Mouse (Mus musculus): ENCODE data around the gene Nadsyn1. TPM values are rescaled to one million over a fixed set of nuclear protein-coding genes. Genes with fewer than 3 reads are reported as not detected.

Nadsyn1 gene
- total and polyA plus RNA-seq, 2 experiments from 2014 or later = 7.8 to 8.4 TPM

DNA sequence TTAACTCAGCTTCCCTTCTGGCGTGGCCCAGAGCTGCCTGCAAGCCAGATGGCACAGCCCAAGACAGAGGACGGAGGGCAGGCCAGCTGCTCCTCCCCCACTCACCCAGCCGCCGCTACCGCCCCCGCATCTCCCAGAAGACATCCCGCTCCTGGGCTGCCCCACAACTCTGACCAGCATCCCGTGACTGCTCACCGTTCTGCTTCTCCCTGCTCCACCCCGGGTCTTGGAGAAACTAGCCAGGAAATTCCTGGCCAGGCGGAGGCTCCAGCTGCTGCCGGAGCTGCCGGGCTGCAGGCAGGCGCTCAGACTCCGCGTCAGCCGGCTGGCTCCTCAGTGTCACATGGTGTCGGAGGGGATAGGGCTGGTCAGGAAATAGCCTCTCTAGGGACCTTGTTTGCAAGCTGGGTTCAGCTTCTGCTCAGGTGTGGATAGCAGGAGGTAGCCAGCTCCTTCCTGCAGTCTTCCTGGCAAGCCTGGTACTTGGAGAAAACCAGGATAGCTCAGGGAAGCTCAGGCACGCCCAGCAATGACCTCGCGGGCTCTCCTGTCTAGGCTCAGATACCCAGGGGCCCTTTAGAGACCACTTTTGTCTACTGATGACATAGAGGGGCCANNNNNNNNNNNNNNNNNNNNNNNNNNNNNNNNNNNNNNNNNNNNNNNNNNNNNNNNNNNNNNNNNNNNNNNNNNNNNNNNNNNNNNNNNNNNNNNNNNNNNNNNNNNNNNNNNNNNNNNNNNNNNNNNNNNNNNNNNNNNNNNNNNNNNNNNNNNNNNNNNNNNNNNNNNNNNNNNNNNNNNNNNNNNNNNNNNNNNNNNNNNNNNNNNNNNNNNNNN, 38.4 kb downstream of the Nadsyn1 start, which contains the start of gene Mrgpre:
Mrgpre (minus strand) TSS at position 505 of the 834 bp plus-strand sequence.
- Histone ChIP-seq H3K4me1 (ENCODE audit: control insufficient read depth, insufficient read depth) (peaks cover 23% of the 10 kb centered on the region), H3K27me3 (ENCODE audit: control insufficient read depth, insufficient read depth, low read length) (no peaks in the 10 kb centered on the region), H3K27ac (ENCODE audit: low read depth) (peak within 1 kb of the TSS; percentile 64), H3K36me3 (replicated peaks; ENCODE audit: control insufficient read depth, insufficient read depth, low read length) (no peaks in the 10 kb centered on the region), H3K4me2 (ENCODE audit: low read depth, low read length) (peak within 1 kb of the TSS; percentile 57), H3K9ac (replicated peaks; ENCODE audit: low read depth, low read length) (peak within 1 kb of the TSS; percentile 0; the same call in 1 of the 2 replicates), H3K4me3 (ENCODE audit: low read depth, low read length) (peak within 1 kb of the TSS; percentile 32), H3K9me3 (replicated peaks; ENCODE audit: control insufficient read depth, low read length) (no peaks in the 10 kb centered on the region)
- peak; percentile 90 for DNase-seq (ENCODE audit: low spot score)
- ATAC-seq (ENCODE audit: insufficient read depth, low read depth) = peak; percentile 88
- TF ChIP-seq EP300 (IDR thresholded peaks at IDR 0.05; ENCODE audit: low read depth) (peak; percentile 86), CTCF (IDR thresholded peaks at IDR 0.05; ENCODE audit: low read depth) (no peak)
- 2% methylated on average over 21 of the region's 21 CpGs for WGBS

DNA sequence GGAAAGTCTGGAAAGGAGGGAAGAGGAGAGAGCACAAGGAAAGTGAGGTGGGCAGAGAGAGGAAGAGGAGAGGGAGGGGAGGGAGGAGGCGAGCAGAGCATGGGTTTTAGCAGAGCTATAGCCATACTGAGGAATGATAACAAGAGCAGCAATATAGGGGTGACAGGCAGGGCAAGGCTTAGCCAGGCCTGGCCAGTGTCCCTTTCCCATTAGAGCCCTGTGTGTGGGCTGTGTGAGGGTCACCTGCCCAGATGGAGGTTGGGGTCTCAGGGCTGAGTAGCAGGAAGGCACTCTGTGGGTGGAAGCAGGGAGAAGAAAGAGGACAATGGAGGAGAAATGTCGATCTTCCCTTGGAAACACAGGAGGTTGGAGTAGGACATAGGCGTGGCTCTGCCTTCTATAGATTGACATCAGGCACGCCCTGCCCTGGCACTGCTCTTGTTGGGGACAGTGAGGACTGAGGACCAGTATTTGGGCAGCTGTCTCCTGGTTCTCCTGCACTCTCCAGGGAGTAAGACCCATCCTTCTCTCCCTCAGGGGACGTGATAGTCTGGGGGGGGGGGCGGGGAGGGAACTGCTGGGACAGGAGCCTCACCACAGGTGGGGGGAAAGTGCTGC, 39.2 kb downstream of the Nadsyn1 start:
- TF ChIP-seq CTCF (IDR thresholded peaks at IDR 0.05; ENCODE audit: low read depth) (no peak), EP300 (IDR thresholded peaks at IDR 0.05; ENCODE audit: low read depth) (no peak)
- Histone ChIP-seq H3K4me3 (ENCODE audit: low read depth, low read length) (peak overlapping the region; percentile 32), H3K4me2 (ENCODE audit: low read depth, low read length) (peak overlapping the region; percentile 57), H3K9ac (replicated peaks; ENCODE audit: low read depth, low read length) (peak overlapping the region; percentile 0; the same call in 1 of the 2 replicates), H3K27ac (ENCODE audit: low read depth) (peak overlapping the region; percentile 64), H3K36me3 (replicated peaks; ENCODE audit: control insufficient read depth, insufficient read depth, low read length) (no peaks in the 10 kb centered on the region), H3K27me3 (ENCODE audit: control insufficient read depth, insufficient read depth, low read length) (no peaks in the 10 kb centered on the region), H3K4me1 (ENCODE audit: control insufficient read depth, insufficient read depth) (peaks cover 23% of the 10 kb centered on the region), H3K9me3 (replicated peaks; ENCODE audit: control insufficient read depth, low read length) (no peaks in the 10 kb centered on the region)
- DNase-seq (ENCODE audit: low spot score) (no peak), ATAC-seq (ENCODE audit: insufficient read depth, low read depth) (peak; percentile 17)
- 19% methylated on average over 6 of the region's 6 CpGs for WGBS

DNA sequence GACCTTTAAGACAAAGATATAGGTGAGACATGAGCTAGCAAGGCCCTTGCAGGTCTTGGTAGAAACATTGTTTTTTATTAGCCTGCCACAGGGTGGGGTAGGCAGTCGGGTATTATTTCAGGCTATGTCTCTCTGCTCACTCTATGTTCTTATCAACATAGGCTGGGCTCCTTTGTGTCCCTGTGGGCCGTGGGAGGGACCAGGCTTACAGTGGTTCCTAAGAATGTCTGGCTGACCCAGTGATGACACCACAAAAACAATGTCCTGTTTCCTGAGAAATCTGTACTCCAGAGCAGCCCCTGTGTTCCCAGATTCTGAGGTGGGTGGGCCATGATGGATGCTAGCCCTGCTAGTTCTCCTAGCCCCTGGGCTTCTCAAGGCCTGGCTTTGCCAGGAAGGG, 45.3 kb downstream of the Nadsyn1 start:
- no peaks in the 10 kb centered on the region for H3K36me3 ChIP-seq (replicated peaks; ENCODE audit: control insufficient read depth, insufficient read depth, low read length)
- H3K4me3 ChIP-seq (ENCODE audit: low read depth, low read length) = no peak overlapping the region
- no peak overlapping the region for H3K4me2 ChIP-seq (ENCODE audit: low read depth, low read length)
- no peaks in the 10 kb centered on the region for H3K9me3 ChIP-seq (replicated peaks; ENCODE audit: control insufficient read depth, low read length)
- peak overlapping the region; percentile 57 for H3K27ac ChIP-seq (ENCODE audit: low read depth)
- H3K4me1 ChIP-seq (ENCODE audit: control insufficient read depth, insufficient read depth) = 0 out of 2 replicates have a peak, but pooled peaks cover 3% of the 10 kb centered on the region
- WGBS = 11% methylated on average over 2 of the region's 2 CpGs
- ATAC-seq (ENCODE audit: insufficient read depth, low read depth) (peak; percentile 74), DNase-seq (ENCODE audit: low spot score) (peak; percentile 75)
- no peaks in the 10 kb centered on the region for H3K27me3 ChIP-seq (ENCODE audit: control insufficient read depth, insufficient read depth, low read length)
- H3K9ac ChIP-seq (replicated peaks; ENCODE audit: low read depth, low read length) = no peak overlapping the region
- TF ChIP-seq CTCF (IDR thresholded peaks at IDR 0.05; ENCODE audit: low read depth) (no peak; the same call in 1 of the 2 replicates), EP300 (IDR thresholded peaks at IDR 0.05; ENCODE audit: low read depth) (no peak)

DNA sequence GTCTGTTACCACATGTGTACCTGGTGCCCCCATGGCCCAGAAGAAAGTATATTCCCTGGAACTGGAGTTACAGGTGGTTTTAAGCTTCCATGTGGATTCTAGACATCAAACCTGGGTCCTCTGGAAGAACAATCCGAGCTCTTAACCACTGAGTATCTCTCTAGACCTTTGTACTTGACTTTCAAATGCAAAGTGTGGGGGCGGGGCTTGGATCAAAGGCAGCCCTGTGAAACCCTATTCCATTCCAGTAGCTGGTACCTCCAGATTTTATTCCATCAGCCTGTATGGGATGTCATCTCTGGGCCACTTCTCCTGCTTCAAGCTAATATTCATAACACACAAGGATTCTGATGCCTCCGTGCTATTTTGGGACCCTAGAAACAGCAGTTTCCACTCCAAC, 46.5 kb downstream of the Nadsyn1 start:
- Histone ChIP-seq H3K36me3 (replicated peaks; ENCODE audit: control insufficient read depth, insufficient read depth, low read length) (no peaks in the 10 kb centered on the region), H3K9ac (replicated peaks; ENCODE audit: low read depth, low read length) (no peak overlapping the region), H3K27me3 (ENCODE audit: control insufficient read depth, insufficient read depth, low read length) (no peaks in the 10 kb centered on the region), H3K4me2 (ENCODE audit: low read depth, low read length) (no peak overlapping the region), H3K9me3 (replicated peaks; ENCODE audit: control insufficient read depth, low read length) (no peaks in the 10 kb centered on the region), H3K27ac (ENCODE audit: low read depth) (no peak overlapping the region), H3K4me3 (ENCODE audit: low read depth, low read length) (no peak overlapping the region), H3K4me1 (ENCODE audit: control insufficient read depth, insufficient read depth) (0 out of 2 replicates have a peak, but pooled peaks cover 3% of the 10 kb centered on the region)
- no peak for TF ChIP-seq EP300 (IDR thresholded peaks at IDR 0.05; ENCODE audit: low read depth)
- no peak for TF ChIP-seq CTCF (IDR thresholded peaks at IDR 0.05; ENCODE audit: low read depth)
- DNase-seq (ENCODE audit: low spot score) = no peak
- WGBS = 38% methylated on average over 3 of the region's 3 CpGs
- no peak for ATAC-seq (ENCODE audit: insufficient read depth, low read depth)

DNA sequence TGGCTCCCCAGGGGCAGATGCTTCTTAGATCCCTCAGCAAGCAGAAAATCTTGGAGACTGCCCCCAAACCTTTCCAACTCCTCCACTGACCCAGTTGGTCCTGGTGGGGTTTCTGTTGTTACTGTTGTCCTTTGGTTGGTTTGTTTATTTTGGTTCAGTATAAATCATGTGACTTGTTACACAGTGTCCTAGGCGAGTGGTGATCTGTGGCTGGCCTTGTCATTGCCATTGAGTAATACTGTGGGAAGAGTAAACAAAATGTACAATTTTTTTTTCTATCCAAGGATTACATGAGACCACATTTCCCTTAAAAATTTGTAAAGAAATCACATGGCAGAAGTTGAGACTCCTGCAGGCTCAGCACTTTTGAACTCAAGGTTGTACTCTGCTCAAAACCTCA, 53.2 kb downstream of the Nadsyn1 start:
- DNase-seq (ENCODE audit: low spot score) = no peak
- peaks cover 23% of the 10 kb centered on the region for H3K27me3 ChIP-seq (ENCODE audit: control insufficient read depth, insufficient read depth, low read length)
- no peak overlapping the region for H3K9ac ChIP-seq (replicated peaks; ENCODE audit: low read depth, low read length)
- no peaks in the 10 kb centered on the region for H3K9me3 ChIP-seq (replicated peaks; ENCODE audit: control insufficient read depth, low read length)
- TF ChIP-seq CTCF (IDR thresholded peaks at IDR 0.05; ENCODE audit: low read depth) (no peak), EP300 (IDR thresholded peaks at IDR 0.05; ENCODE audit: low read depth) (no peak)
- no peak overlapping the region for H3K4me3 ChIP-seq (ENCODE audit: low read depth, low read length)
- no peak overlapping the region for H3K27ac ChIP-seq (ENCODE audit: low read depth)
- no peak for ATAC-seq (ENCODE audit: insufficient read depth, low read depth)
- H3K36me3 ChIP-seq (replicated peaks; ENCODE audit: control insufficient read depth, insufficient read depth, low read length) = no peaks in the 10 kb centered on the region
- WGBS = 41% methylated on average over 1 of the region's 1 CpGs
- no peaks in the 10 kb centered on the region for H3K4me1 ChIP-seq (ENCODE audit: control insufficient read depth, insufficient read depth)
- H3K4me2 ChIP-seq (ENCODE audit: low read depth, low read length) = no peak overlapping the region

Data from heart, postnatal 0 days (tissue).